Mouse (Mus musculus): Measurements from ENCODE around the gene Col6a1. TPM values are rescaled to one million over a fixed set of nuclear protein-coding genes. Genes with fewer than 3 reads are reported as not detected.

Gene Col6a1
- total and polyA plus RNA-seq, 2 experiments from 2014 or later, result 68.6 to 142 TPM

DNA sequence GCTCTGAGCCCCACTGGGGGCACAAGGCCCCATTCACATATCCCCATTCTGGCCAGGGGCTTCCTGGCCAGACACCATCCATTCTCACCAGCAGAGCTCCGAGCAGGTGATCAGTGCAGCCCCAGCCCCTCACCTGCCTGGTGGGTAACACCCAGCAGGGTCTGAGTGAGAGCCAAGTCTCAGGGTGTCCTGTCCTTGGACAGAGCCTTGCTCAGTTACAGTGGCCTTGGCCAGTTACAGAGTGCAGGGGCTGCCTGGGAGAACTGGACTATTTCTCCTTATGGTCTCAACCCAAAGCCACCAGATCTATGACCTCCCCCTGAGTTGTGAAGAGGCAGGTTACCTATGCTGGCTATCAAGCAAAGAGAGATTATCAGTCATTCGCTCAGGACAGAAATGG lies 871 bp downstream of the Col6a1 start:
- peaks cover 16% of the 10 kb centered on the region; the same call in 1 of the 2 replicates for H3K36me3 ChIP-seq (replicated peaks; ENCODE audit: control insufficient read depth, insufficient read depth, low read length)
- H3K27me3 ChIP-seq (ENCODE audit: control insufficient read depth, insufficient read depth, low read length), result no peaks in the 10 kb centered on the region
- H3K9me3 ChIP-seq (replicated peaks; ENCODE audit: control insufficient read depth, low read length), result no peaks in the 10 kb centered on the region
- no peak for TF ChIP-seq EP300 (IDR thresholded peaks at IDR 0.05; ENCODE audit: low read depth)
- TF ChIP-seq CTCF (IDR thresholded peaks at IDR 0.05; ENCODE audit: low read depth), result no peak
- ATAC-seq (ENCODE audit: insufficient read depth, low read depth) (no peak), DNase-seq (ENCODE audit: low spot score) (no peak)
- no peak overlapping the region for H3K27ac ChIP-seq (ENCODE audit: low read depth)
- H3K4me1 ChIP-seq (ENCODE audit: control insufficient read depth, insufficient read depth), result no peaks in the 10 kb centered on the region; the same call in 1 of the 2 replicates
- 55% methylated on average over 2 of the region's 2 CpGs for WGBS
- peak overlapping the region; percentile 43 for H3K4me3 ChIP-seq (ENCODE audit: low read depth, low read length)
- H3K4me2 ChIP-seq (ENCODE audit: low read depth, low read length), result peak overlapping the region; percentile 56
- H3K9ac ChIP-seq (replicated peaks; ENCODE audit: low read depth, low read length), result peak overlapping the region; percentile 56

DNA sequence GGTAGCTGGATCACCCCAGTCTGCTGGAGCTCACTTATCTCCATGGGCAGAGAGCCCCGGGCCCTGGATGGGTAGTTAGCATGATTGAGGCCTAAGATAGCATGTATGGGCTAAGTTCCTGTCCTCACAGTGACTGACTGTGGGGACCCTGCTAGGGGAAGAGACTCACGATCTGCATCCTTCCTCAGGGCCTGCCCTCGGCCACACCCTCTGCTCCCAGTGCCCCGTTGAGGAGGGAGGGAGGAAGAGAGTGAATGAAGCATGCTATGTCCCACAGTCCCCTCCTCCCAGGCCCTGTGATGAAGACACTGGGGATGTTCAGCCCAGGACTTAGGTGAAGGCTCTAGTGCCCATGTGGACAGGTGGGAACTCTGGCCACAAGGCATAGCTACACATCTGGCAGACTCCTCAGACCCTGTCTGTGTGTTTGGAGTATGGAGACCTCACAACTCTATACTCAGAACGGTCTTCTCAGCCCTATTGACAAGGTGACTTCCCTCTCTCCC lies 1.7 kb downstream of the Col6a1 start:
- no peak overlapping the region for H3K27ac ChIP-seq (ENCODE audit: low read depth)
- H3K36me3 ChIP-seq (replicated peaks; ENCODE audit: control insufficient read depth, insufficient read depth, low read length), result peaks cover 16% of the 10 kb centered on the region; the same call in 1 of the 2 replicates
- ATAC-seq (ENCODE audit: insufficient read depth, low read depth), result no peak
- WGBS, result 39% methylated on average over 5 of the region's 5 CpGs
- H3K4me1 ChIP-seq (ENCODE audit: control insufficient read depth, insufficient read depth), result no peaks in the 10 kb centered on the region; the same call in 1 of the 2 replicates
- H3K27me3 ChIP-seq (ENCODE audit: control insufficient read depth, insufficient read depth, low read length), result no peaks in the 10 kb centered on the region
- TF ChIP-seq EP300 (IDR thresholded peaks at IDR 0.05; ENCODE audit: low read depth) (no peak), CTCF (IDR thresholded peaks at IDR 0.05; ENCODE audit: low read depth) (no peak)
- H3K9ac ChIP-seq (replicated peaks; ENCODE audit: low read depth, low read length), result peak overlapping the region; percentile 56
- DNase-seq (ENCODE audit: low spot score), result no peak
- no peaks in the 10 kb centered on the region for H3K9me3 ChIP-seq (replicated peaks; ENCODE audit: control insufficient read depth, low read length)
- H3K4me3 ChIP-seq (ENCODE audit: low read depth, low read length), result peak overlapping the region; percentile 43
- peak overlapping the region; percentile 56 for H3K4me2 ChIP-seq (ENCODE audit: low read depth, low read length)

DNA sequence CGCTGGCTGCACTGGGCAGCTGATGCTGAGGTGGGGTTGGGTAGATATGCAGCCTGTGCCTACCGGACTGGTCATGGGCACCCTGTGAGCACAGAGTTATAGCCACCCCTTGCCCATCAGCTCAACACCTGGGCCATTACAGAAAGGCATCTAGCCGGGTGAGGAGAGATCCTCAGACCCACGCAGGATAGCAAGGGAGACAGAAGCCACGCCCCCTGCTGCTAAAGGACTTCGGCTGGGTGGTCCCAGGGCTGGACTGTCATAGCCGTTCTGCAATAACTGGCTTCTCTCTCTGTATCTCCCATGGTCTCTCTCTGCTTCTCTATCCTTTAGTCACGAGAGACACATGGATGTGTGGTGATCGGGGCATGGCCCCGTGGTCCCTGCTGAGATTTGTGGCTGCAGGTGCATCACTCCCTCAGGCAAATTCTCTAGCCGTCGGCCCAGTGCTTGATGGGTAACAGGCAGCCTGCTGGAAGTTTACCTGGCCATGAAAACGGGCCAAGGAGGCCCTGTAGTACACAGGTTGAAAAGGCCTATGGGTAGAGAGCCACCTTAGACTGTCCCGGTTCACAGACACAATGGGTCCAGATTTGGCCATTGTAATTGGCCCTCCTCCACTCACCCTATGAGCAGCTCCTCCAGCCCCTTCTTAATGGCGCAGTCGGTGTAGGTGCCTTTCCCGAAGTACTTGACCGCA lies 3.1 kb downstream of the Col6a1 start:
- H3K27me3 ChIP-seq (ENCODE audit: control insufficient read depth, insufficient read depth, low read length), result no peaks in the 10 kb centered on the region
- no peak overlapping the region for H3K9ac ChIP-seq (replicated peaks; ENCODE audit: low read depth, low read length)
- WGBS, result 84% methylated on average over 18 of the region's 18 CpGs
- ATAC-seq (ENCODE audit: insufficient read depth, low read depth) (no peak), DNase-seq (ENCODE audit: low spot score) (no peak)
- no peak overlapping the region for H3K4me3 ChIP-seq (ENCODE audit: low read depth, low read length)
- H3K4me1 ChIP-seq (ENCODE audit: control insufficient read depth, insufficient read depth), result no peaks in the 10 kb centered on the region; the same call in 1 of the 2 replicates
- no peaks in the 10 kb centered on the region for H3K9me3 ChIP-seq (replicated peaks; ENCODE audit: control insufficient read depth, low read length)
- TF ChIP-seq EP300 (IDR thresholded peaks at IDR 0.05; ENCODE audit: low read depth) (no peak), CTCF (IDR thresholded peaks at IDR 0.05; ENCODE audit: low read depth) (no peak)
- H3K27ac ChIP-seq (ENCODE audit: low read depth), result no peak overlapping the region
- peaks cover 16% of the 10 kb centered on the region; the same call in 1 of the 2 replicates for H3K36me3 ChIP-seq (replicated peaks; ENCODE audit: control insufficient read depth, insufficient read depth, low read length)
- H3K4me2 ChIP-seq (ENCODE audit: low read depth, low read length), result no peak overlapping the region

DNA sequence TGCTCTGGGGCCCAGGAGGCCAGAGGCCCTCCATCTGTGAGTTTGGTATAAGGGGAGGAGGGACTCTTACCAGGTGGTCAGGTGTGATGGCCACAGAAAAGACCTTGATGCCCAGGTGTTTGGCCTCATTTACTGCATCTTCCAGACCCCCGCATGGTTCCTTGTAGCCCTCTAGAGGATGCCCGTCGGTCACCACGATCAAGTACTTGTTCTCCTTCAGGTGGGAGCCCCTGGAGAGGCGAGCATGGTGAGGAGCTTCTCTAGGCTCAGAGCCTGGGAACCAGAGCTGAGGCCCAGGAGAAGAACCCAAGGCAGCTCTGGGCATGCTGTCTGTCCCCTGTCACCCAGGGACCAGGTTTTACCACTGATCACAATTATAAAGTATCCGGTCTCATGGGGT lies 4.2 kb downstream of the Col6a1 start:
- WGBS, result 90% methylated on average over 6 of the region's 6 CpGs
- no peak overlapping the region for H3K27ac ChIP-seq (ENCODE audit: low read depth)
- H3K4me2 ChIP-seq (ENCODE audit: low read depth, low read length), result no peak overlapping the region
- ATAC-seq (ENCODE audit: insufficient read depth, low read depth) (no peak), DNase-seq (ENCODE audit: low spot score) (no peak)
- H3K27me3 ChIP-seq (ENCODE audit: control insufficient read depth, insufficient read depth, low read length), result no peaks in the 10 kb centered on the region
- H3K9me3 ChIP-seq (replicated peaks; ENCODE audit: control insufficient read depth, low read length), result no peaks in the 10 kb centered on the region
- H3K36me3 ChIP-seq (replicated peaks; ENCODE audit: control insufficient read depth, insufficient read depth, low read length), result peaks cover 16% of the 10 kb centered on the region; the same call in 1 of the 2 replicates
- H3K4me3 ChIP-seq (ENCODE audit: low read depth, low read length), result no peak overlapping the region
- no peaks in the 10 kb centered on the region; the same call in 1 of the 2 replicates for H3K4me1 ChIP-seq (ENCODE audit: control insufficient read depth, insufficient read depth)
- TF ChIP-seq CTCF (IDR thresholded peaks at IDR 0.05; ENCODE audit: low read depth) (no peak), EP300 (IDR thresholded peaks at IDR 0.05; ENCODE audit: low read depth) (no peak)
- H3K9ac ChIP-seq (replicated peaks; ENCODE audit: low read depth, low read length), result no peak overlapping the region

DNA sequence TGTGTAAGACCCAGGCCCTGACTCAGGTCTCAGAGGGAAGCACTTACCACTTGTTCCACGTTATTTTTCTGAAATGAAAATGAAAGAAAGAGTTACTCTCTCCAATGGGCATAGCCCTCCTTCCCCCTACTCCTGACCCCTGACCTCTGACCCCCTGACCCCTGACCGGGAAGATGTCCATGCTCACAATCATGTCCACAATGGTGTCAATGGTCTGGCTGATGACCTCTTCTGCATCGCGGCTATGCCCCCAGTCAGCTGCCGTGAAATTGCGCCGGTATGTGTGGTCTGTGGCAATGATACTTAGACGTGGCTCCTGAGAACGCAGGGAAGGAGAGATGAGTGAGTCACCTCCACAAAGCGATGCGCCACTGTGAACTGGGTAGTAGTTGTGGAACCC lies 4.8 kb downstream of the Col6a1 start:
- 82% methylated on average over 11 of the region's 11 CpGs for WGBS

More for the DNA sequence above, 4.8 kb downstream of the Col6a1 start:
- DNase-seq (ENCODE audit: low spot score), result no peak
- no peak overlapping the region for H3K4me2 ChIP-seq (ENCODE audit: low read depth, low read length)
- H3K27ac ChIP-seq (ENCODE audit: low read depth), result no peak overlapping the region
- no peak overlapping the region for H3K4me3 ChIP-seq (ENCODE audit: low read depth, low read length)
- H3K9me3 ChIP-seq (replicated peaks; ENCODE audit: control insufficient read depth, low read length), result no peaks in the 10 kb centered on the region
- H3K4me1 ChIP-seq (ENCODE audit: control insufficient read depth, insufficient read depth), result no peaks in the 10 kb centered on the region; the same call in 1 of the 2 replicates
- no peak for ATAC-seq (ENCODE audit: insufficient read depth, low read depth)
- no peak overlapping the region for H3K9ac ChIP-seq (replicated peaks; ENCODE audit: low read depth, low read length)
- TF ChIP-seq CTCF (IDR thresholded peaks at IDR 0.05; ENCODE audit: low read depth) (no peak), EP300 (IDR thresholded peaks at IDR 0.05; ENCODE audit: low read depth) (no peak)
- peaks cover 16% of the 10 kb centered on the region; the same call in 1 of the 2 replicates for H3K36me3 ChIP-seq (replicated peaks; ENCODE audit: control insufficient read depth, insufficient read depth, low read length)
- H3K27me3 ChIP-seq (ENCODE audit: control insufficient read depth, insufficient read depth, low read length), result no peaks in the 10 kb centered on the region
